In genomic region chr4:142205693-142206092, GRCm38 (mm10) we compare ENCODE assay signal across 24 mouse cellular contexts. TPM values are rescaled to one million over a fixed set of nuclear protein-coding genes. Genes with fewer than 3 reads are reported as not detected.
A peak's percentile ranks its signal among the peaks of the same experiment; 100 is the strongest.
DNase-seq lines count a peak whose midpoint lies in the region; ATAC-seq and TF ChIP-seq lines count a peak whose summit lies in the region.
"Had no signal": no experiment of that assay in that cellular context is flagged by ENCODE, and none has a peak within 500 bp of the region (broad histone marks: within the 10 kb centered on the region; RNA-seq: fewer than 3 reads in every experiment).

No protein-coding gene starts in this region.

- TF ChIP-seq POLR2A in kidney, adult 2 months (IDR thresholded peaks at IDR 0.05; ENCODE audit: low read depth, low read length) = no peak

- no peaks in the 10 kb centered on the region for H3K9me3 ChIP-seq in ES-E14 (ENCODE audit: control insufficient read depth, insufficient read depth, low read depth, low read length)
- H3K9me3 ChIP-seq in kidney, embryonic 15.5 days (replicated peaks) = no peaks in the 10 kb centered on the region
- H3K9me3 ChIP-seq: embryonic facial prominence, embryonic 15.5 days; forebrain, embryonic 10.5 days; forebrain, embryonic 12.5 days had no signal

- no peak overlapping the region for H3K4me3 ChIP-seq in ES-E14 (ENCODE audit: insufficient read depth in 1 of 2, low read depth in 1 of 2, low read length in 2 of 2, poor library complexity in 1 of 2, severe bottlenecking in 1 of 2)
- H3K4me3 ChIP-seq in kidney, embryonic 15.5 days (replicated peaks) = no peak overlapping the region
- H3K4me3 ChIP-seq in kidney, adult 2 months (ENCODE audit: insufficient read depth, low read depth, low read length) = no peak overlapping the region
- H3K4me3 ChIP-seq: embryonic facial prominence, embryonic 13.5 days; embryonic facial prominence, embryonic 15.5 days; erythroblast, embryonic 14.5 days; forebrain, embryonic 10.5 days; forebrain, embryonic 12.5 days had no signal

- no peaks in the 10 kb centered on the region for H3K27me3 ChIP-seq in kidney, embryonic 15.5 days
- H3K27me3 ChIP-seq in kidney, adult 2 months (replicated peaks; ENCODE audit: control insufficient read depth, insufficient read depth, low read length) = no peaks in the 10 kb centered on the region
- H3K27me3 ChIP-seq: embryonic facial prominence, embryonic 13.5 days; embryonic facial prominence, embryonic 15.5 days; forebrain, embryonic 12.5 days had no signal

- H3K4me2 ChIP-seq in kidney, embryonic 15.5 days = no peak overlapping the region
- H3K4me2 ChIP-seq: embryonic facial prominence, embryonic 13.5 days; embryonic facial prominence, embryonic 15.5 days; forebrain, embryonic 12.5 days had no signal

- no peak for TF ChIP-seq CTCF in kidney, adult 2 months (conservative IDR thresholded peaks at IDR 0.05; ENCODE audit: insufficient read depth, insufficient read length, low read depth, low read length)

- H3K36me3 ChIP-seq in ES-E14 (ENCODE audit: control insufficient read depth, insufficient read depth, low read length, poor library complexity, severe bottlenecking) = peaks cover 10% of the 10 kb centered on the region; the same call in 1 of the 2 replicates
- peaks cover 33% of the 10 kb centered on the region for H3K36me3 ChIP-seq in kidney, embryonic 15.5 days
- no peaks in the 10 kb centered on the region for H3K36me3 ChIP-seq in kidney, adult 2 months (ENCODE audit: control insufficient read depth, insufficient read depth, low read length)

- in situ Hi-C loops in ES-E14 (cut with MboI; ENCODE audit: low sequenced_read_pairs in 2 of 2, unreplicated experiment in 2 of 2) = no loop called here

- 82% methylated on average over 6 of the region's 6 CpGs for WGBS in kidney, embryonic 15.5 days
- WGBS in kidney, adult 2 months = 91% methylated on average over 6 of the region's 6 CpGs

- H3K9ac ChIP-seq in ES-E14 (ENCODE audit: insufficient read depth, low read depth, low read length, poor library complexity, severe bottlenecking) = no peak overlapping the region
- H3K9ac ChIP-seq in kidney, embryonic 15.5 days = no peak overlapping the region
- H3K9ac ChIP-seq: embryonic facial prominence, embryonic 13.5 days; embryonic facial prominence, embryonic 15.5 days; forebrain, embryonic 12.5 days had no signal

- H3K4me1 ChIP-seq in ES-E14 (ENCODE audit: control insufficient read depth in 2 of 2, insufficient read depth in 2 of 2, low read length in 2 of 2, poor library complexity in 1 of 2) = peaks cover 3 to 19% of the 10 kb centered on the region in 2 experiments; a peak in 3 of 4 replicates
- H3K4me1 ChIP-seq in kidney, embryonic 15.5 days = peaks cover 22% of the 10 kb centered on the region
- peaks cover 8% of the 10 kb centered on the region; the same call in 1 of the 2 replicates for H3K4me1 ChIP-seq in kidney, adult 2 months (ENCODE audit: control insufficient read depth, insufficient read depth, low read length)

- H3K27ac ChIP-seq in ES-E14 (ENCODE audit: insufficient read depth, low read depth, low read length, poor library complexity, severe bottlenecking) = no peak overlapping the region; the same call in 1 of the 2 replicates
- H3K27ac ChIP-seq in kidney, embryonic 15.5 days = no peak overlapping the region
- no peak overlapping the region for H3K27ac ChIP-seq in kidney, adult 2 months (ENCODE audit: insufficient read depth, low read depth, low read length)
- H3K27ac ChIP-seq: embryonic facial prominence, embryonic 13.5 days; embryonic facial prominence, embryonic 15.5 days; forebrain, embryonic 10.5 days; forebrain, embryonic 12.5 days had no signal

- DNase-seq in ES-CJ7 (ENCODE audit: low read depth, low spot score) (peak; percentile 81), ES-E14 (ENCODE audit: low read depth, low spot score) (peak; percentile 34), ZHBTc4 (ENCODE audit: low read depth, low spot score) (peak; percentile 77)
- DNase-seq in kidney, adult 2 months = no peak
- DNase-seq: adrenal gland, adult 2 months; adrenal gland, postnatal 10 days; adrenal gland, postnatal 25 days; cerebellum, adult 11 months; cerebellum, adult 18-20 months; cerebellum, adult 8-10 months; cerebellum, adult 9-11 months; cerebellum, postnatal 14 days; cerebellum, postnatal 36 days; embryo, embryonic 11 days had no signal

- ATAC-seq in kidney, embryonic 15.5 days (replicated peaks; ENCODE audit: low FRiP score) = no peak
- ATAC-seq: forebrain, embryonic 14.5 days; forebrain, embryonic 16.5 days had no signal

TF ChIP-seq in ES-E14, 5 proteins besides CTCF, POLR2A, EP300 and RAD21:
- no peak; the same call in 1 of the 2 replicates for TF ChIP-seq MAFK (IDR thresholded peaks at IDR 0.05; ENCODE audit: insufficient read depth, low read depth, low read length)
- TF ChIP-seq ZNF384 (IDR thresholded peaks at IDR 0.05; ENCODE audit: low read depth, low read length) = no peak
- TF ChIP-seq ZC3H11A (IDR thresholded peaks at IDR 0.05; ENCODE audit: borderline replicate concordance, low read depth, low read length) = no peak
TF ChIP-seq in ES-E14: peak in this region for 0.

RNA-seq across cellular contexts. Expression of gene Kazn, which starts 33.5 kb away (rescaled TPM):
- 14.0 and 24.3 TPM in 2 replicates for total RNA-seq in ES-E14 (2012; rRNA removed)
- polyA plus RNA-seq in kidney, embryonic 15.5 days (2015; fragmentation: Nextera tagmentation; extraction: Ambion mirVana) = 15.9 and 16.4 TPM in 2 replicates
- polyA plus RNA-seq in kidney, adult 2 months (2012; rRNA removed) = 76.1 and 80.8 TPM in 2 replicates
- total RNA-seq: MEL had no signal
- polyA plus RNA-seq: C2C12 had no signal
